ENCODE assay signal across 23 mouse cellular contexts in genomic region chr7:96098686-96099376, GRCm38 (mm10).
DNase-seq lines count a peak whose midpoint lies in the region; ATAC-seq and TF ChIP-seq lines count a peak whose summit lies in the region.
"Had no signal": no experiment of that assay in that cellular context is flagged by ENCODE, and none has a peak within 500 bp of the region (broad histone marks: within the 10 kb centered on the region; RNA-seq: fewer than 3 reads in every experiment).

No protein-coding gene starts in this region.

- 45% methylated on average over 5 of the region's 5 CpGs for WGBS in lung, embryonic 14.5 days
- WGBS in lung, embryonic 16.5 days: 55% methylated on average over 5 of the region's 5 CpGs

- no peaks in the 10 kb centered on the region for H3K9me3 ChIP-seq in lung, embryonic 14.5 days (ENCODE audit: low read depth, low read length)
- H3K9me3 ChIP-seq in lung, embryonic 16.5 days (ENCODE audit: control insufficient read depth, low read length): no peaks in the 10 kb centered on the region
- H3K9me3 ChIP-seq: embryonic facial prominence, embryonic 10.5 days; embryonic facial prominence, embryonic 12.5 days; forebrain, embryonic 13.5 days; forebrain, embryonic 15.5 days had no signal

- peak; percentile 55 for DNase-seq in lung, embryonic 14.5 days
- no peak for DNase-seq in lung, postnatal 25 days (ENCODE audit: low spot score)
- DNase-seq in lung, postnatal 36 days: no peak
- DNase-seq in lung, postnatal 10 days: peak; percentile 40
- no peak for DNase-seq in lung, postnatal 4 days
- DNase-seq: adrenal gland, adult 8-10 months; adrenal gland, postnatal 14 days; adrenal gland, postnatal 36 days; B cell, adult 2 months; cerebellum, adult 11-12 months; cerebellum, adult 2 months; cerebellum, adult 9-10 months; cerebellum, postnatal 10 days; cerebellum, postnatal 25 days had no signal

- 0 out of 2 replicates have a peak, but pooled peaks cover 2% of the 10 kb centered on the region for H3K4me1 ChIP-seq in lung, embryonic 14.5 days (ENCODE audit: insufficient read depth)
- no peaks in the 10 kb centered on the region for H3K4me1 ChIP-seq in lung, embryonic 16.5 days (replicated peaks; ENCODE audit: control insufficient read depth, insufficient read depth, low read length)
- H3K4me1 ChIP-seq: embryonic facial prominence, embryonic 12.5 days; forebrain, embryonic 13.5 days; forebrain, embryonic 15.5 days had no signal

- no peak for TF ChIP-seq CTCF in lung, embryonic 14.5 days (IDR thresholded peaks at IDR 0.05; ENCODE audit: low read depth)

- no peaks in the 10 kb centered on the region for H3K36me3 ChIP-seq in lung, embryonic 14.5 days (ENCODE audit: insufficient read depth)
- no peaks in the 10 kb centered on the region for H3K36me3 ChIP-seq in lung, embryonic 16.5 days (ENCODE audit: control insufficient read depth, insufficient read depth, low read length)
- H3K36me3 ChIP-seq: embryonic facial prominence, embryonic 10.5 days; embryonic facial prominence, embryonic 12.5 days; forebrain, embryonic 15.5 days; G1E had no signal

- ATAC-seq in lung, embryonic 14.5 days (ENCODE audit: insufficient read depth): peak; percentile 73
- ATAC-seq in lung, embryonic 16.5 days (ENCODE audit: low read depth): peak; percentile 86
- ATAC-seq: activated CD4-positive, CD25-positive, alpha-beta regulatory T cell, adult 4 months; CD4-positive, CD25-positive, alpha-beta regulatory T cell, adult 4 months; forebrain, embryonic 13.5 days; forebrain, embryonic 15.5 days; Patski had no signal

- no peak overlapping the region for H3K4me3 ChIP-seq in lung, embryonic 14.5 days (ENCODE audit: low read depth, low read length)
- no peak overlapping the region for H3K4me3 ChIP-seq in lung, embryonic 16.5 days (ENCODE audit: low read length)
- H3K4me3 ChIP-seq: embryonic facial prominence, embryonic 10.5 days; embryonic facial prominence, embryonic 12.5 days; forebrain, embryonic 13.5 days; forebrain, embryonic 15.5 days had no signal

- no peak overlapping the region for H3K9ac ChIP-seq in lung, embryonic 14.5 days
- no peak overlapping the region for H3K9ac ChIP-seq in lung, embryonic 16.5 days (ENCODE audit: low read length)
- H3K9ac ChIP-seq: embryonic facial prominence, embryonic 12.5 days; forebrain, embryonic 13.5 days; forebrain, embryonic 15.5 days had no signal

- H3K4me2 ChIP-seq in lung, embryonic 14.5 days: no peak overlapping the region
- H3K4me2 ChIP-seq in lung, embryonic 16.5 days (ENCODE audit: low read depth, low read length): no peak overlapping the region
- H3K4me2 ChIP-seq: embryonic facial prominence, embryonic 12.5 days; forebrain, embryonic 13.5 days; forebrain, embryonic 15.5 days had no signal

- no peaks in the 10 kb centered on the region for H3K27me3 ChIP-seq in lung, embryonic 14.5 days (ENCODE audit: insufficient read depth, low read length)
- no peaks in the 10 kb centered on the region for H3K27me3 ChIP-seq in lung, embryonic 16.5 days (ENCODE audit: control insufficient read depth, insufficient read depth, low read depth, low read length)
- H3K27me3 ChIP-seq: embryonic facial prominence, embryonic 12.5 days; forebrain, embryonic 13.5 days; forebrain, embryonic 15.5 days had no signal

- H3K27ac ChIP-seq in lung, embryonic 14.5 days (ENCODE audit: low read depth): no peak overlapping the region
- H3K27ac ChIP-seq in lung, embryonic 16.5 days (ENCODE audit: low read length): peak overlapping the region; percentile 54
- H3K27ac ChIP-seq: embryonic facial prominence, embryonic 10.5 days; embryonic facial prominence, embryonic 12.5 days; forebrain, embryonic 13.5 days; forebrain, embryonic 15.5 days had no signal

Comparison
In these comparisons a context has a peak if more than half of its experiments do, and no peak if none do; other contexts are left out.
1. DNase-seq: peak in lung, embryonic 14.5 days (single experiment) and lung, postnatal 10 days (single experiment); none in lung, postnatal 25 days (single experiment), lung, postnatal 36 days (single experiment) and lung, postnatal 4 days (0 of 2).